Mouse (Mus musculus): ENCODE measurements around the gene Gm3376.
"Not testable (repeated sequence)": the region's sequence is repeated elsewhere in the genome, so short reads cannot be mapped to it uniquely, and the experiment has no call there.

Gm3376 gene

DNA sequence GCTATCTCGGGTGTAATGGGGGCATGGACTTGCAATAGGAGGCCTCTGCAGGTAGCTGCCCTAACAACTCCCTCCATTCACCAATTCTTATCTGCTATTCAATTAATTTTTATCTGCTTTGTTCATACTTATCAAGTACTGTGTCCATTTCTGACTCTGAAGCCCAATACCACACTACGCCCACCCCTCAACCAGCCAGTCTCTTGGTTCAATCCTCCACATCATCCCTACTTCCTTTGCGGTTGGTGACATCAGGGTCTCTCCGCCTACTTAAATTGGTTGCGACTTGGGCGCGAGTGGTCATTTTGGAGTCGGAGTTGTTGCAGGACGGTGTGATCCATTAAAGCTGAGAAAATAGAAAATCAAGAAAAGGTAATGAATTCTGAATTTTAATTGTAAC, at the start of gene Gm3376:
Gene Gm3376 (plus strand): TSS at position 301 of the 400 bp plus-strand sequence.
- not testable (repeated sequence) for DNase-seq (ENCODE audit: low read depth, low spot score)
